Mouse (Mus musculus) effector memory CD4-positive, alpha-beta T cell, adult 5 months (primary cell): ENCODE data around the gene Tomm20. TPM values are rescaled to one million over a fixed set of nuclear protein-coding genes. Genes with fewer than 3 reads are reported as not detected.

Experiments
- polyA plus RNA-seq: library from polyadenylated mRNA; unstranded; fragments of 100-300 nt; shearing (Covaris generic); gene quantifications from one replicate; pipeline ENCODE4 v1.2.1, GENCODE M21; 2017

Tomm20 gene
- polyA plus RNA-seq, result 147 TPM

GRCm38 (mm10) chr8:126945730-126946163 lies at the start of gene Tomm20:
TSS of gene Tomm20 (minus strand) at chr8:126945844.

GRCm38 (mm10) chr8:126970579-126971313 lies 25.1 kb upstream of the Tomm20 start, which contains the start of gene Rbm34:
TSS of gene Rbm34 (minus strand) at chr8:126971071.

Other genes starting within 250 kb of the Tomm20 start
- gene Rbm34, start 25.2 kb upstream of the Tomm20 start, polyA plus RNA-seq, result 42.1 TPM
- gene Pard3, start 118.0 kb upstream of the Tomm20 start, polyA plus RNA-seq, result 1.4 TPM